Mouse (Mus musculus) C2C12 (cell line): Measurements from ENCODE around the gene Pde1b.

Experiments used
- CTCF ChIP-seq: IDR thresholded peaks from one replicate; pipeline ENCODE4 v1.5.1; 2011; ENCODE audit not compliant: control insufficient read depth, insufficient read depth, insufficient read length
- MYOD1 ChIP-seq: IDR thresholded peaks from one replicate; pipeline ENCODE4 v1.6.1; 2011; ENCODE audit warnings: low read depth; ENCODE audit not compliant: control insufficient read depth, insufficient read length

DNA sequence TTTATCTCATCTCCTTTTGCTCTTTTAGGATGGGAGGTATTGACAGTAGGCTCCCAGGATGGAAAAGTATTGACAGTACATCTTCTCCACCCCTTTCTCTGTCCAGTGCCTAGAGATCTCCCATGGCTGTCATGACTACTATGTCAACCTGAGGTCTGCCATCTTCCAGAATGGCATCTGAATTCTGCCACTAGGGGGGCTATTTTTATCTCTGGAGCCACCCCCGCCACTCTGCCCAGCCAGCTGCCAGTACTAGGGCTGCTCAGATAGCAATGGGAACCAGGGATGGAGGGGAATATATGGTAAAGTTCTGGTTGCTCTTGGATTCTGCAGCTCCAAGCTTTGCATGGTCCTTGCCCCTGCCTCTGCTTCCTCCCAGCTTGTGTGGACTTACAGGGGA lies 8.8 kb downstream of the Pde1b start:
- TF ChIP-seq CTCF (no peak), MYOD1 (no peak)
